Mouse (Mus musculus) naive thymus-derived CD4-positive, alpha-beta T cell, adult 2 months (primary cell): Measurements from ENCODE around the gene A230050P20Rik.

Source experiments
- DNase-seq: peaks from one replicate; pipeline ENCODE4 v3.0.0-alpha.2; 2011; ENCODE audit warnings: low read depth

Gene A230050P20Rik

DNA sequence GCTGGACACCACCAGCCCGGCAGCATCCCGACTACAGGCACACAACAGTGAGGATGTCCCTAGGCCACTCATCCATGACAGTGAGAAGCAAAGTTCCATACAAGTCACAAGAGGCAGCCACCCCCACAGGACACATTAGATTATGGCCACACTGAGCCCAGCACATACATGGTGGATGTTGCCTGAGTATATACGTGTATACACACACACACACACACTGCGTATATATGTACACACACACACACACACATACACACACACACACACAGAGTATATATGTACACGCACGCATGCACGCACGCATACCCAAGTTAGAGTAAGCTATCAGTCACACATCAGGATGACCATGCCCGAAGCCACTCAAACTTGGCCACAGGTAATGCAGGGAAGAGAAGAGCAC is 26.9 kb downstream of the A230050P20Rik start:
- no peak for DNase-seq

DNA sequence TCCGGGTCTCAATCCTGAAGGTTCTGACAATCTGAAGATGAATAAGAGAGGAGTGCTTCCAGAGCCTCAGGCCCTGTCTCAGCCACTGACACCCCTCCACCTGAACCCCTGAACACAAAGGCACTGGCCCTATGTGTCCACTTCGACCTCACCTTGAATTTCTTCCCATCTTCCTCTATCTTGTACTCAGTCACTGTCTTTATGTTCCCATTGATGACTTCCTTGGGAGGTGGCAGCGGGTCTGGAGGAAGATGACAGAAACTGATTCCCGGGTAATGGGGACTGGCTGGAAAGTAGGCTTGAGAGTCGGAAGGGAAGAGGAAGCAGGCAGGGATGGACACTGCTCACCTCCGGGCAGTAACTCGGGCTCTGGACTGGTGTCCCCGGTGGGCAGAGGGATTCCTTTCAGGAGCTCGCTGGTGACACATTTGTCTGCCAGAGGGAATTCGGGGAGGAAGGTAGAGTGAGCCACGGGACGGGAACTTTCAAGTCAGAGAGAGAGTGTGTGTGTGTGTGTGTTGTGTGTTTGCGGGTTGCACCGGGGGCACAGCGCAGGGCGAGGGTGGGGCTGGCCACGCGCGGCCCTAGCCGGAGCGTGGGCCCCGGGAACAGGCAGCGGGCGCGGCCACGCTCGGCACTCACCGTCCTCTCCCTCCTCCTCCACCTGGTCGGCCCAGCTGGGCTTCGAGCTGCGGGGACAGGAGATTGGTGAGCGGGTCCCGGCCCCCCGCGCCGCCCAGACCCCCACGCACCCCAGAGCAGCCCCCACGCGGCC is 29.5 kb downstream of the A230050P20Rik start:
- peak; percentile 22 for DNase-seq

DNA sequence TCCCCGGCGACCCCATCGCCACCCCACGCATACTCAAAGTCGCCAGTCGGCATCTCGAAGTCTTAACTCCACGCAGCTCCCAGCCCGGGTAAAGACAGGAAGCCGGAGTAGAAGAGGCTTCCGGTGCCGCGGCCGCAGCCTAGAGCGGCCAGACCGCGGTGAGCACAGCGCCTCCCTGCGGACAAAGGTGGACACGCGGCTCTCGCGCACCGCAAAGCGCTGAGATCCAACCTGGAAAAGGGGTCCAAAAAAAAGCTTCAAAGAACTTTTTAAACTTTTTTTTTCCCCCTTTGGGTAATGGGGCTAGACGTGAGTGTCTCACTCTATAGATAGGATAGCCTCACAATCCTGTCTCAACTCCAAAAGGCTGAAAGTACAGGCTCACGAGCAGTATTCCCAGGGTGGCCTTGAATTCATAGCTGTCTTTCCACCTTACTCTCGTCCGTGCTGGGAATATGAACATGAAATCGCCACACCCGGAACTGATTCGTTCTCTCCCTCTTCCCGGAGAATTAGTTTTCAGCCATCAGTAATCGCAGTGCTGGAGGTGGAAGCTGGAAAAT is 30.1 kb downstream of the A230050P20Rik start, which contains the start of gene Eif3g:
Gene Eif3g, minus strand, starts transcription at position 113 of the 563 bp plus-strand sequence.
- DNase-seq: peak; percentile 91

DNA sequence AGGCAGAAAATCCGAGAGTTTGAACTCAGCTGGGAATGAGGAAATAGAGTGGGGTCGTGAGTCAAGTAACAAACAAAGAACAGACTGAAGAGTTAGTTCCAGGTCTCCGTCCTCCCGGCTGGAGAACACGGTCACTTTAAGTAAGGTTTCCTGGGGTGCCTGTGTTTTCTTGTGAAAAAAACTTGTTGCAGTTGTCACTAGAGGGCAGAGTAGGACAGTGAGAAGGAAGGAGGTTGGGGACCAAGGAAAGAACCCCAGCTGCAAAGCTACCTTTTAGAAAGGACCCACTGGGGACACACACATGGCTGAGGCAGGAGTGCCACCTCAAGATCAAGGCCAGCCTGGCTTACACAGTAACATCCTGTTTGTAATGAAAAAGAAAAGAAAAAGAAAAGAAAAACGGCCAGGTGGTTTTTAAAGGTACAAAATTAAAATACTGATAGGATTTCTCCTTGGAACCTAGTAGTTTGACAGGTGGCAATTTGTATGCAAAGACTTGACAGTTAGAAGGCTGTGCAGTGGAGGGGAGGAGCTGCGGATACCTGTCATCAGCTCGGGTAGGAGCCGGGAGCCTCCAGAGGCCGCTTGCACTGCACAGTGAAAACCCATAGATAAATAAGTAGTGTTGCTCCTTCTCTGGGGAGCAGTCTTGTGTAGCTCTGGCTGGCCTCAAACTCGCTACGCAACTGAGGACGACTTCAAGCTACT is 33.2 kb downstream of the A230050P20Rik start:
- DNase-seq: peak; percentile 83

DNA sequence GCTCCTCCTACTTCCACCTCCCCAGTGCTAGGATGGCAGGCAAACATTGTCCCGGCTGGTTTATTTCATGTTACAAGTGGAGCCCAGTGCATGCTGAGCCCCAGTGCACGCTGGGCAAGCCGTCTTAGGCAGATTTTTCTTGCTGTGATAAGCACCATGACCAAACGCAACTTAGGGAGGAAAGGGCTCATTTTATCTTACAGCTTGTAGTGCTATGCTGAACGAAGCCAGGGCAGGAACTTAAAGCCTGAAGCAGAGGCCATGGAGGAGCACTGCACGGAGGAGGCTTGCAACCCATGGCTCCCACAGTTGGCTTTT is 33.7 kb downstream of the A230050P20Rik start:
- DNase-seq: no peak

DNA sequence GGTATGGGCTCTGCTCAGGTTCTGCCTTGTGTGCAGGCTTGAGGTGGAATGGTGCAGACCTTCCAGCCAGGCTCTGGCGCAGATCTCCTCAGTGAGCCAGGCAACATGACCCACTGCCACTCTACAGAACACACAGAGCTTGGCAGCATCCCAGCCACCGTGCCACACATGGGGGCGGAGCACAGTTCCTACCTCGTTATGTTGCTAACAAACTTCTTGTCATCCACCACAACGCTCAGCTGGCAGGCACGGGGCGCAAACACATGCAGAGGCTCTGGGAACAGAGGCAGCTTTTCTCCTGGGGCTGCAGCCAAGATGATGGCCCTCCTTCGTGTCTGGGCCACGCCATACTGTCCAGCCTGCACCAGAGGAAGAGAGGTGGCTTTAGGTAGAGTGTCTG is 41.5 kb downstream of the A230050P20Rik start:
- DNase-seq: no peak

DNA sequence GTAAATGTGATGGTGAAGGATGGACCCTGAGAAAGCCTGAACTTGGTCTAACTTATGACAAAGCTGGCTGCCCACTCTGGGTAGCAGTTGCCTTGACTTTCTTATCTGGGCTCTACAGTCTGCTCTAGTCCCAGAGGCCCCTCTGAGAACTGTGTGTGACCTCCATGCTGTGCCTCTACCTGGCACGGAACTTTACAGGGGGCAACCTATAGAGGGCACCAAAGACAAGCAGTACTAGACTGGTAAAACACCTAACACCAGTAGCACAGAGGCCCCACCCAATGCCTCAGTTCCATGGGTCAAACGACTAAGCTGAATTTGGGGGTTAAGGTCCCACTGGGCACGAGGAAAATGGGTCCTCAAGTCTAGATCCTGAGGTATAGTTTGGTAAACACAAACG is 47.7 kb downstream of the A230050P20Rik start:
- peak; percentile 70 for DNase-seq

DNA sequence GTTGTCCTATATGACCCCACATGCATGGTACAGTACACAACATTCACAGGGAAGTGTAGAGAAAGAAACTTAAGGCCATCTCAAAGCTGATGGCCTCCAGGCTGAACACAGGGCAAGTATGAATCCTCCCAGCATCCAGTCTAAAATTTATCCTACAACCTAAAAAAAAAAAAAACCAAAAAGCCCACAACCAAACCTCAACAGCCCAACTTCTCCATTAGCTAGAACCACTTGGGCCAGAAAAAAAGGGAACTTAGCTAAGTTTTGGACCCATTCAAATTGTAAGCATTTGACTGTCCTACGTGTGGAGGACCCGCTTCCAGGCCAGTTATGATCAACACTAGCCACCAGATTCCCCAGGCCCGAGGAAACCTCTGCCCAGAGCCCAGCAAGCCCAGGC is 54.8 kb downstream of the A230050P20Rik start:
- DNase-seq: no peak
